Mouse (Mus musculus) fat pad, adult 2 months (tissue): Measurements from ENCODE around the gene Gm17482.

ENCODE experiments used
- DNase-seq: peaks from one replicate; pipeline ENCODE4 v3.0.0-alpha.2; 2011; ENCODE audit warnings: low read depth, low spot score; ENCODE audit errors: extremely low read depth

Gene Gm17482

GRCm38 (mm10) chr6:115244222-115244621 is 17.1 kb downstream of the Gm17482 start:
- no peak for DNase-seq

- DNase-seq = no peak
Observed at GRCm38 (mm10) chr6:115245500-115246058, 18.4 kb downstream of the Gm17482 start.

GRCm38 (mm10) chr6:115251531-115251985 is 24.4 kb downstream of the Gm17482 start:
- no peak for DNase-seq

- no peak for DNase-seq
Observed at GRCm38 (mm10) chr6:115252099-115252873, 25.1 kb downstream of the Gm17482 start, which contains the start of gene Timp4. TSS of gene Timp4 (minus strand) at chr6:115252205.

- DNase-seq = no peak
Observed at GRCm38 (mm10) chr6:115255171-115255570, 28.0 kb downstream of the Gm17482 start.

- DNase-seq = no peak
Observed at GRCm38 (mm10) chr6:115260507-115260906, 33.4 kb downstream of the Gm17482 start.

GRCm38 (mm10) chr6:115266791-115267190 is 39.6 kb downstream of the Gm17482 start:
- DNase-seq = no peak

GRCm38 (mm10) chr6:115267916-115268315 is 40.8 kb downstream of the Gm17482 start:
- DNase-seq = no peak

- DNase-seq = no peak
Observed at GRCm38 (mm10) chr6:115268551-115269385, 41.6 kb downstream of the Gm17482 start.

GRCm38 (mm10) chr6:115269561-115269960 is 42.4 kb downstream of the Gm17482 start:
- no peak for DNase-seq

GRCm38 (mm10) chr6:115270085-115270484 is 42.9 kb downstream of the Gm17482 start:
- DNase-seq = no peak

- DNase-seq = no peak
Observed at GRCm38 (mm10) chr6:115271326-115271725, 44.2 kb downstream of the Gm17482 start.

GRCm38 (mm10) chr6:115271866-115272271 is 44.7 kb downstream of the Gm17482 start:
- no peak for DNase-seq

GRCm38 (mm10) chr6:115273346-115273745 is 46.2 kb downstream of the Gm17482 start:
- no peak for DNase-seq

- DNase-seq = no peak
Observed at GRCm38 (mm10) chr6:115274705-115275104, 47.6 kb downstream of the Gm17482 start.

- DNase-seq = no peak
Observed at GRCm38 (mm10) chr6:115275116-115275815, 48.1 kb downstream of the Gm17482 start.

GRCm38 (mm10) chr6:115278086-115278485 is 50.9 kb downstream of the Gm17482 start:
- no peak for DNase-seq

- DNase-seq = no peak
Observed at GRCm38 (mm10) chr6:115279639-115280038, 52.5 kb downstream of the Gm17482 start.

GRCm38 (mm10) chr6:115284153-115284552 is 57.0 kb downstream of the Gm17482 start:
- DNase-seq = no peak

GRCm38 (mm10) chr6:115286441-115286840 is 59.3 kb downstream of the Gm17482 start:
- DNase-seq = no peak

- DNase-seq = no peak
Observed at GRCm38 (mm10) chr6:115288223-115288622, 61.1 kb downstream of the Gm17482 start.
